Mouse (Mus musculus) spleen, adult 2 months (tissue): ENCODE measurements around the gene Bsn.

Experiments used
- CTCF ChIP-seq: fragments of 200-500 bp; IDR thresholded peaks from 2 replicates; pipeline ENCODE4 v1.5.1; 2011; ENCODE audit warnings: mild to moderate bottlenecking, inconsistent platforms; ENCODE audit not compliant: insufficient read depth, insufficient read length, insufficient replicate concordance; ENCODE audit errors: extremely low read depth
- POLR2A ChIP-seq: fragments of 200-500 bp; IDR thresholded peaks from 2 replicates; pipeline ENCODE4 v1.6.1; 2011; ENCODE audit warnings: low read depth, low read length, inconsistent platforms

- TF ChIP-seq POLR2A: no peak
- TF ChIP-seq CTCF: no peak
Observed at GRCm38 (mm10) chr9:108115290-108116077, 74.7 kb downstream of the Bsn start.
